Mouse (Mus musculus): ENCODE results near the gene Stom. TPM values are rescaled to one million over a fixed set of nuclear protein-coding genes. Genes with fewer than 3 reads are reported as not detected.

Stom gene
- total and polyA plus RNA-seq, 2 experiments from 2014 or later = 48.4 to 79.0 TPM

GRCm38 (mm10) chr2:35328064-35328792 lies 8.5 kb downstream of the Stom start:
- H3K27me3 ChIP-seq (ENCODE audit: control insufficient read depth, insufficient read depth, low read length) = no peaks in the 10 kb centered on the region
- H3K27ac ChIP-seq (ENCODE audit: low read depth) = no peak overlapping the region
- 53% methylated on average over 11 of the region's 11 CpGs for WGBS
- H3K9me3 ChIP-seq (replicated peaks; ENCODE audit: control insufficient read depth, low read length) = no peaks in the 10 kb centered on the region
- TF ChIP-seq CTCF (IDR thresholded peaks at IDR 0.05; ENCODE audit: low read depth) (no peak), EP300 (IDR thresholded peaks at IDR 0.05; ENCODE audit: low read depth) (no peak)
- no peak overlapping the region for H3K9ac ChIP-seq (replicated peaks; ENCODE audit: low read depth, low read length)
- H3K4me3 ChIP-seq (ENCODE audit: low read depth, low read length) = no peak overlapping the region
- peaks cover 30% of the 10 kb centered on the region for H3K4me1 ChIP-seq (ENCODE audit: control insufficient read depth, insufficient read depth)
- ATAC-seq (ENCODE audit: insufficient read depth, low read depth) (no peak), DNase-seq (ENCODE audit: low spot score) (no peak)
- H3K36me3 ChIP-seq (replicated peaks; ENCODE audit: control insufficient read depth, insufficient read depth, low read length) = 0 out of 2 replicates have a peak, but pooled peaks cover 4% of the 10 kb centered on the region
- no peak overlapping the region for H3K4me2 ChIP-seq (ENCODE audit: low read depth, low read length)

- peak overlapping the region; percentile 18; the same call in 1 of the 2 replicates for H3K4me2 ChIP-seq (ENCODE audit: low read depth, low read length)
- WGBS = 50% methylated on average over 10 of the region's 10 CpGs
- H3K9me3 ChIP-seq (replicated peaks; ENCODE audit: control insufficient read depth, low read length) = no peaks in the 10 kb centered on the region
- 0 out of 2 replicates have a peak overlapping the region, but pooled peaks have one; percentile 22 for H3K27ac ChIP-seq (ENCODE audit: low read depth)
- no peak overlapping the region for H3K9ac ChIP-seq (replicated peaks; ENCODE audit: low read depth, low read length)
- H3K4me1 ChIP-seq (ENCODE audit: control insufficient read depth, insufficient read depth) = peaks cover 32% of the 10 kb centered on the region
- H3K27me3 ChIP-seq (ENCODE audit: control insufficient read depth, insufficient read depth, low read length) = no peaks in the 10 kb centered on the region
- DNase-seq (ENCODE audit: low spot score) (no peak), ATAC-seq (ENCODE audit: insufficient read depth, low read depth) (no peak)
- 0 out of 2 replicates have a peak, but pooled peaks cover 4% of the 10 kb centered on the region for H3K36me3 ChIP-seq (replicated peaks; ENCODE audit: control insufficient read depth, insufficient read depth, low read length)
- TF ChIP-seq EP300 (IDR thresholded peaks at IDR 0.05; ENCODE audit: low read depth) = no peak
- TF ChIP-seq CTCF (IDR thresholded peaks at IDR 0.05; ENCODE audit: low read depth) = no peak
- H3K4me3 ChIP-seq (ENCODE audit: low read depth, low read length) = no peak overlapping the region
Measured at GRCm38 (mm10) chr2:35327583-35327982, 9.2 kb downstream of the Stom start.

GRCm38 (mm10) chr2:35326931-35327330 lies 9.8 kb downstream of the Stom start:
- Histone ChIP-seq H3K9me3 (replicated peaks; ENCODE audit: control insufficient read depth, low read length) (no peaks in the 10 kb centered on the region), H3K27me3 (ENCODE audit: control insufficient read depth, insufficient read depth, low read length) (no peaks in the 10 kb centered on the region), H3K36me3 (replicated peaks; ENCODE audit: control insufficient read depth, insufficient read depth, low read length) (0 out of 2 replicates have a peak, but pooled peaks cover 4% of the 10 kb centered on the region), H3K4me3 (ENCODE audit: low read depth, low read length) (no peak overlapping the region), H3K4me2 (ENCODE audit: low read depth, low read length) (no peak overlapping the region), H3K4me1 (ENCODE audit: control insufficient read depth, insufficient read depth) (peaks cover 33% of the 10 kb centered on the region), H3K27ac (ENCODE audit: low read depth) (no peak overlapping the region), H3K9ac (replicated peaks; ENCODE audit: low read depth, low read length) (no peak overlapping the region)
- TF ChIP-seq CTCF (IDR thresholded peaks at IDR 0.05; ENCODE audit: low read depth) (no peak), EP300 (IDR thresholded peaks at IDR 0.05; ENCODE audit: low read depth) (no peak)
- ATAC-seq (ENCODE audit: insufficient read depth, low read depth) (no peak), DNase-seq (ENCODE audit: low spot score) (no peak)
- WGBS = 65% methylated on average over 1 of the region's 1 CpGs

- Histone ChIP-seq H3K9ac (replicated peaks; ENCODE audit: low read depth, low read length) (no peak overlapping the region), H3K9me3 (replicated peaks; ENCODE audit: control insufficient read depth, low read length) (no peaks in the 10 kb centered on the region), H3K27me3 (ENCODE audit: control insufficient read depth, insufficient read depth, low read length) (no peaks in the 10 kb centered on the region), H3K4me3 (ENCODE audit: low read depth, low read length) (no peak overlapping the region), H3K4me2 (ENCODE audit: low read depth, low read length) (no peak overlapping the region), H3K36me3 (replicated peaks; ENCODE audit: control insufficient read depth, insufficient read depth, low read length) (peaks cover 11% of the 10 kb centered on the region), H3K4me1 (ENCODE audit: control insufficient read depth, insufficient read depth) (peaks cover 43% of the 10 kb centered on the region), H3K27ac (ENCODE audit: low read depth) (no peak overlapping the region)
- WGBS = 74% methylated on average over 10 of the region's 10 CpGs
- TF ChIP-seq EP300 (IDR thresholded peaks at IDR 0.05; ENCODE audit: low read depth) (no peak), CTCF (IDR thresholded peaks at IDR 0.05; ENCODE audit: low read depth) (no peak)
- ATAC-seq (ENCODE audit: insufficient read depth, low read depth) = no peak
- no peak for DNase-seq (ENCODE audit: low spot score)
Measured at GRCm38 (mm10) chr2:35325930-35326329, 10.8 kb downstream of the Stom start.

- H3K36me3 ChIP-seq (replicated peaks; ENCODE audit: control insufficient read depth, insufficient read depth, low read length) = peaks cover 35% of the 10 kb centered on the region
- ATAC-seq (ENCODE audit: insufficient read depth, low read depth) (peak; percentile 94), DNase-seq (ENCODE audit: low spot score) (peak; percentile 86)
- H3K27me3 ChIP-seq (ENCODE audit: control insufficient read depth, insufficient read depth, low read length) = no peaks in the 10 kb centered on the region
- H3K4me3 ChIP-seq (ENCODE audit: low read depth, low read length) = no peak overlapping the region
- no peak overlapping the region for H3K9ac ChIP-seq (replicated peaks; ENCODE audit: low read depth, low read length)
- peaks cover 44% of the 10 kb centered on the region for H3K4me1 ChIP-seq (ENCODE audit: control insufficient read depth, insufficient read depth)
- peak overlapping the region; percentile 79 for H3K27ac ChIP-seq (ENCODE audit: low read depth)
- peak overlapping the region; percentile 30; the same call in 1 of the 2 replicates for H3K4me2 ChIP-seq (ENCODE audit: low read depth, low read length)
- WGBS = 24% methylated on average over 10 of the region's 10 CpGs
- TF ChIP-seq EP300 (IDR thresholded peaks at IDR 0.05; ENCODE audit: low read depth) = peak; percentile 75; the same call in 1 of the 2 replicates
- TF ChIP-seq CTCF (IDR thresholded peaks at IDR 0.05; ENCODE audit: low read depth) = no peak
- no peaks in the 10 kb centered on the region for H3K9me3 ChIP-seq (replicated peaks; ENCODE audit: control insufficient read depth, low read length)
Measured at GRCm38 (mm10) chr2:35322404-35323164, 14.2 kb downstream of the Stom start.

Measured in heart, postnatal 0 days (tissue).